Mouse (Mus musculus): ENCODE measurements around the gene Nkx2-9. TPM values are rescaled to one million over a fixed set of nuclear protein-coding genes. Genes with fewer than 3 reads are reported as not detected.

Nkx2-9 gene
- polyA plus RNA-seq (2014; fragmentation: Illumina TruSeq; extraction: RNeasy Lipid Tissue Mini Kit (QIAGEN cat#74804); ENCODE audit: low read depth, low replicate concordance), result not detected

GRCm38 (mm10) chr12:56612761-56613437, at the start of gene Nkx2-9:
Gene Nkx2-9 (minus strand): TSS chr12:56613284.

Other genes starting within 250 kb of the Nkx2-9 start
- not detected for gene Nkx2-1, start 76.4 kb downstream of the Nkx2-9 start, polyA plus RNA-seq (2014; fragmentation: Illumina TruSeq; extraction: RNeasy Lipid Tissue Mini Kit (QIAGEN cat#74804); ENCODE audit: low read depth, low replicate concordance)
- gene Pax9, start 78.5 kb upstream of the Nkx2-9 start, polyA plus RNA-seq (2014; fragmentation: Illumina TruSeq; extraction: RNeasy Lipid Tissue Mini Kit (QIAGEN cat#74804); ENCODE audit: low read depth, low replicate concordance), result not detected